Mouse (Mus musculus) liver, postnatal 0 days (tissue): ENCODE results near the gene Rapgef1. TPM values are rescaled to one million over a fixed set of nuclear protein-coding genes. Genes with fewer than 3 reads are reported as not detected.

Experiments used
- ATAC-seq: fragments of 200-750 bp; cut with Nextera tagmentation; 2 replicates; pipeline ENCODE4 v1.8.0; 2017; ENCODE audit warnings: mild to moderate bottlenecking, moderate library complexity
- DNase-seq: peaks from one replicate; pipeline ENCODE4 v3.0.0-alpha.2; 2016
- H3K27ac ChIP-seq: fragments of 300-500 bp; sonication (generic); 2 replicates; pipeline ENCODE4 v1.5.1; 2014; ENCODE audit warnings: antibody characterized with exemption, moderate library complexity, mild to moderate bottlenecking, low read depth
- H3K27me3 ChIP-seq: fragments of 300-500 bp; sonication (generic); 2 replicates; pipeline ENCODE4 v1.6.1; 2014; ENCODE audit warnings: low read length, control low read depth, mixed read lengths; ENCODE audit not compliant: insufficient read depth
- H3K36me3 ChIP-seq: fragments of 300-500 bp; sonication (generic); replicated peaks from 2 replicates; pipeline ENCODE4 v1.6.1; 2014; ENCODE audit warnings: mild to moderate bottlenecking, control low read depth, low read length, moderate library complexity, mixed read lengths; ENCODE audit not compliant: insufficient read depth
- H3K4me1 ChIP-seq: fragments of 300-500 bp; sonication (generic); 2 replicates; pipeline ENCODE4 v1.6.1; 2014; ENCODE audit warnings: antibody characterized with exemption, mild to moderate bottlenecking, control low read depth; ENCODE audit not compliant: insufficient read depth
- H3K4me2 ChIP-seq: fragments of 300-500 bp; sonication (generic); 2 replicates; pipeline ENCODE4 v1.6.1; 2014; ENCODE audit warnings: low read depth, mild to moderate bottlenecking, low read length, moderate library complexity, mixed read lengths
- H3K4me3 ChIP-seq: fragments of 300-500 bp; sonication (generic); 2 replicates; pipeline ENCODE4 v1.5.1; 2014; ENCODE audit warnings: low read depth, low read length
- H3K9ac ChIP-seq: fragments of 300-500 bp; sonication (generic); replicated peaks from 2 replicates; pipeline ENCODE4 v1.6.1; 2014; ENCODE audit warnings: mild to moderate bottlenecking, moderate library complexity
- H3K9me3 ChIP-seq: fragments of 300-500 bp; sonication (generic); 2 replicates; pipeline ENCODE4 v1.6.1; 2016; ENCODE audit warnings: mild to moderate bottlenecking, control low read depth, low read length, mixed read lengths
- CTCF ChIP-seq: sonication (generic); IDR thresholded peaks from 2 replicates; pipeline ENCODE4 v1.5.1; 2016; ENCODE audit warnings: antibody characterized with exemption, low read depth
- EP300 ChIP-seq: IDR thresholded peaks from 2 replicates; pipeline ENCODE4 v1.6.1; 2016; ENCODE audit warnings: antibody characterized with exemption, low read depth, mild to moderate bottlenecking
- WGBS: fragments of 180-500 bp; shearing (Covaris S2); extraction: QIAGEN DNeasy Blood & Tissue Kit; methylation state at CpG from one replicate; pipeline ENCODE4 v1.1.7; 2014; ENCODE audit not compliant: insufficient replicate concordance; 5-methylcytosine and 5-hydroxymethylcytosine counted together
- polyA plus RNA-seq: library from polyadenylated mRNA; unstranded; fragments of >200 nt; fragmentation: Nextera tagmentation; extraction: Ambion mirVana; gene quantifications from 2 replicates; pipeline ENCODE4 v1.2.1, GENCODE M21; 2015

Gene Rapgef1
- polyA plus RNA-seq, 1 experiment from 2014 or later: 4.8 TPM

- H3K36me3 ChIP-seq: no peaks in the 10 kb centered on the region
- no peak overlapping the region for H3K4me3 ChIP-seq
- peak; percentile 49 for TF ChIP-seq CTCF
- TF ChIP-seq EP300: no peak
- no peaks in the 10 kb centered on the region for H3K9me3 ChIP-seq
- ATAC-seq: no peak
- no peak for DNase-seq
- 80% methylated on average over 5 of the region's 5 CpGs for WGBS
- H3K27ac ChIP-seq: no peak overlapping the region
- H3K4me1 ChIP-seq: no peaks in the 10 kb centered on the region; the same call in 1 of the 2 replicates
- no peak overlapping the region for H3K4me2 ChIP-seq
- peaks cover 47% of the 10 kb centered on the region for H3K27me3 ChIP-seq
- no peak overlapping the region for H3K9ac ChIP-seq
Observed at GRCm38 (mm10) chr2:29747852-29748251, 128.3 kb downstream of the Rapgef1 start.

GRCm38 (mm10) chr2:29748499-29748898, 129.0 kb downstream of the Rapgef1 start:
- Histone ChIP-seq H3K4me1 (no peaks in the 10 kb centered on the region; the same call in 1 of the 2 replicates), H3K27me3 (peaks cover 47% of the 10 kb centered on the region), H3K4me2 (no peak overlapping the region), H3K36me3 (no peaks in the 10 kb centered on the region), H3K4me3 (no peak overlapping the region), H3K27ac (no peak overlapping the region), H3K9ac (no peak overlapping the region), H3K9me3 (no peaks in the 10 kb centered on the region)
- no peak for ATAC-seq
- WGBS: 71% methylated on average over 4 of the region's 4 CpGs
- DNase-seq: no peak
- TF ChIP-seq EP300 (no peak), CTCF (no peak)

GRCm38 (mm10) chr2:29751497-29751896, 132.0 kb downstream of the Rapgef1 start, which contains the start of gene Gm13420:
Gene Gm13420 (minus strand): TSS chr2:29751685.
- ATAC-seq (peak; percentile 83), DNase-seq (peak; percentile 63)
- 10% methylated on average over 28 of the region's 28 CpGs for WGBS
- H3K4me2 ChIP-seq: peak within 1 kb of the TSS; percentile 70
- TF ChIP-seq CTCF: no peak
- TF ChIP-seq EP300: no peak
- H3K4me3 ChIP-seq: peak within 1 kb of the TSS; percentile 29
- no peak within 1 kb of the TSS for H3K27ac ChIP-seq
- H3K36me3 ChIP-seq: no peaks in the 10 kb centered on the region
- H3K4me1 ChIP-seq: no peaks in the 10 kb centered on the region; the same call in 1 of the 2 replicates
- no peaks in the 10 kb centered on the region for H3K9me3 ChIP-seq
- H3K27me3 ChIP-seq: peaks cover 41% of the 10 kb centered on the region
- H3K9ac ChIP-seq: peak within 1 kb of the TSS; percentile 16; the same call in 1 of the 2 replicates

- H3K27me3 ChIP-seq: peaks cover 34% of the 10 kb centered on the region
- ATAC-seq (no peak), DNase-seq (no peak)
- no peak overlapping the region for H3K4me3 ChIP-seq
- H3K4me2 ChIP-seq: no peak overlapping the region
- H3K9me3 ChIP-seq: no peaks in the 10 kb centered on the region
- WGBS: 85% methylated on average over 5 of the region's 5 CpGs
- TF ChIP-seq EP300 (no peak), CTCF (no peak)
- no peak overlapping the region for H3K9ac ChIP-seq
- H3K4me1 ChIP-seq: no peaks in the 10 kb centered on the region; the same call in 1 of the 2 replicates
- H3K27ac ChIP-seq: no peak overlapping the region
- H3K36me3 ChIP-seq: no peaks in the 10 kb centered on the region
Observed at GRCm38 (mm10) chr2:29752397-29752796, 132.9 kb downstream of the Rapgef1 start.

GRCm38 (mm10) chr2:29755693-29756092, 136.2 kb downstream of the Rapgef1 start:
- ATAC-seq (no peak), DNase-seq (no peak)
- Histone ChIP-seq H3K9ac (no peak overlapping the region), H3K4me2 (no peak overlapping the region), H3K4me1 (no peaks in the 10 kb centered on the region; the same call in 1 of the 2 replicates), H3K9me3 (no peaks in the 10 kb centered on the region), H3K36me3 (no peaks in the 10 kb centered on the region), H3K27ac (no peak overlapping the region), H3K27me3 (peaks cover 19% of the 10 kb centered on the region), H3K4me3 (no peak overlapping the region)
- TF ChIP-seq EP300 (no peak), CTCF (no peak)

GRCm38 (mm10) chr2:29764831-29765230, 145.3 kb downstream of the Rapgef1 start:
- TF ChIP-seq CTCF: peak; percentile 98
- no peak for TF ChIP-seq EP300
- no peak overlapping the region for H3K4me3 ChIP-seq
- H3K4me2 ChIP-seq: no peak overlapping the region
- no peaks in the 10 kb centered on the region for H3K9me3 ChIP-seq
- DNase-seq: peak; percentile 82
- H3K4me1 ChIP-seq: no peaks in the 10 kb centered on the region
- no peaks in the 10 kb centered on the region for H3K27me3 ChIP-seq
- ATAC-seq: peak; percentile 73; the same call in 1 of the 2 replicates
- H3K9ac ChIP-seq: no peak overlapping the region
- H3K27ac ChIP-seq: no peak overlapping the region
- WGBS: 4% methylated on average over 1 of the region's 1 CpGs
- H3K36me3 ChIP-seq: no peaks in the 10 kb centered on the region
